Comparison of ENCODE assay signal across 8 mouse cellular contexts in the genomic region with DNA sequence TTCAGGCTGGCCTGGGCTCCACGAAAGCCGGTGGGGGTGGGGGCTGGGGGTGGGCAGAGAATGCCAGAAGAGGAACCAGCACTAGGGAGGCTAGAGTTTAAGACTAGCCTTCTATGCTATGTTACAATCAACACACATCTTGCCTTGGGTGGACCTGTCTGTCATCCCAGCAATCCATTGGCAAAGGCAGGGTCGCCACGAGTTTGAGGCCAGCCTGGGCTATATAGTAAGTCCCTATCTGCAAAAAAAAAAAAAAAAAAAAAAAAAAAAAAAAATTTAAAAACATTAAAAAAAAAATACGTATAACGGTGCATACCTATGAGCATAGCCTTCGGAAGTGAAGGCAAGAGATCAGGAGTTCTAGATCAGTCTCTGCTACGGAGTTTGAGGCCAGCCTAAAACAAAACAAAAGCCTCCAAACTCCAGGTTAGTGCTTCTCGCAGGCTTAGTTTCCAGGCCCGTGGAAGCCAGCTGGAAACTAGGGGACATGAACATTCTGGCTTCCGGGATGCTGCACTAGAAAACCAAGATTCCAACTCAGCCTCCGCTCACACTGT. TPM values are rescaled to one million over a fixed set of nuclear protein-coding genes. Genes with fewer than 3 reads are reported as not detected.
DNase-seq lines count a peak whose midpoint lies in the region; ATAC-seq lines count a peak whose summit lies in the region.

No protein-coding gene starts in this region.

- peak overlapping the region; percentile 96 for H3K4me2 ChIP-seq in liver, embryonic 11.5 days

- H3K9ac ChIP-seq in liver, embryonic 11.5 days (ENCODE audit: low read depth, low read length) = peak overlapping the region; percentile 88

- H3K9me3 ChIP-seq in liver, embryonic 11.5 days (ENCODE audit: control insufficient read depth, low read length) = no peaks in the 10 kb centered on the region

- peak overlapping the region; percentile 98 for H3K27ac ChIP-seq in liver, embryonic 11.5 days (ENCODE audit: low read depth, low read length)

- peaks cover 15% of the 10 kb centered on the region for H3K36me3 ChIP-seq in liver, embryonic 11.5 days (ENCODE audit: control insufficient read depth, insufficient read depth, low read length)

- no peaks in the 10 kb centered on the region for H3K27me3 ChIP-seq in liver, embryonic 11.5 days (replicated peaks; ENCODE audit: control insufficient read depth, insufficient read depth, low read length)

- peak; percentile 5 for ATAC-seq in erythroid progenitor cell, adult 5-6 weeks (replicated peaks; ENCODE audit: low FRiP score, poor library complexity, severe bottlenecking)
- ATAC-seq in liver, embryonic 11.5 days (replicated peaks; ENCODE audit: low FRiP score) = no peak; the same call in 1 of the 2 replicates

- peak overlapping the region; percentile 84 for H3K4me3 ChIP-seq in liver, embryonic 11.5 days (ENCODE audit: low read depth, low read length)

- peak; percentile 18 for DNase-seq in embryo, embryonic 11 days
- no peak for DNase-seq in embryo, embryonic 10.5 days (ENCODE audit: low spot score)
- peak; percentile 42 for DNase-seq in 3T3-L1 (ENCODE audit: low read depth, low spot score)
- no peak for DNase-seq in liver, embryonic 11.5 days (ENCODE audit: low spot score)
- no peak for DNase-seq in layer of hippocampus, adult 8-10 months (ENCODE audit: low spot score in 2 of 2)
- no peak for DNase-seq in gastrocnemius, postnatal 10 days
- no peak for DNase-seq in gastrocnemius, postnatal 25 days

- WGBS in liver, embryonic 11.5 days = 13% methylated on average over 12 of the region's 12 CpGs

- peaks cover 24% of the 10 kb centered on the region for H3K4me1 ChIP-seq in liver, embryonic 11.5 days (replicated peaks; ENCODE audit: control insufficient read depth, insufficient read depth, low read length)

RNA-seq across cellular contexts. Expression of gene Tssk6, which starts 1.0 kb away (rescaled TPM):
- total RNA-seq in erythroid progenitor cell, adult 5-6 weeks (2015; ENCODE audit: low replicate concordance) = not detected in 2 replicates
- not detected in 2 replicates for total RNA-seq in erythroid progenitor cell, adult 5-6 weeks (2017; ENCODE audit: low replicate concordance)
- 4.5 and 5.2 TPM in 2 replicates for polyA plus RNA-seq in liver, embryonic 11.5 days (2014; fragmentation: Nextera tagmentation; extraction: Ambion mirVana)
- total RNA-seq in layer of hippocampus, adult 8-10 months (2022) = under 1 TPM in 2 of 4 experiments, not detected in 2; 0.41 to 0.47 TPM
- under 1 TPM in 1 of 2 experiments, not detected in 1; 0.38 TPM for total RNA-seq in gastrocnemius, postnatal 10 days (2021)
- total RNA-seq in gastrocnemius, postnatal 25 days (2021) = not detected

RNA-seq across cellular contexts. Expression of gene Ndufa13, which starts 1.4 kb away (rescaled TPM):
- total RNA-seq in erythroid progenitor cell, adult 5-6 weeks (2015; ENCODE audit: low replicate concordance) = 20.5 and 29.6 TPM in 2 replicates
- total RNA-seq in erythroid progenitor cell, adult 5-6 weeks (2017; ENCODE audit: low replicate concordance) = 29.0 and 40.8 TPM in 2 replicates
- polyA plus RNA-seq in liver, embryonic 11.5 days (2014; fragmentation: Nextera tagmentation; extraction: Ambion mirVana) = 145 and 159 TPM in 2 replicates
- 100 to 1,000 TPM in 3 of 4 experiments, 10 to 100 TPM in 1; 95.2 to 148 (median 127) TPM for total RNA-seq in layer of hippocampus, adult 8-10 months (2022)
- total RNA-seq in gastrocnemius, postnatal 10 days (2021) = 100 to 1,000 TPM; 236 to 268 TPM
- total RNA-seq in gastrocnemius, postnatal 25 days (2021) = 100 to 1,000 TPM; 338 to 343 TPM

RNA-seq across cellular contexts. Expression of gene Yjefn3, which starts 1.5 kb away (rescaled TPM):
- total RNA-seq in erythroid progenitor cell, adult 5-6 weeks (2015; ENCODE audit: low replicate concordance) = not detected in 2 replicates
- total RNA-seq in erythroid progenitor cell, adult 5-6 weeks (2017; ENCODE audit: low replicate concordance) = not detected in 2 replicates
- polyA plus RNA-seq in liver, embryonic 11.5 days (2014; fragmentation: Nextera tagmentation; extraction: Ambion mirVana) = 1.7 and 1.9 TPM in 2 replicates
- total RNA-seq in layer of hippocampus, adult 8-10 months (2022) = 10 to 100 TPM; 19.1 to 43.7 (median 32.3) TPM
- total RNA-seq in gastrocnemius, postnatal 10 days (2021) = 1 to 10 TPM; 9.0 to 9.5 TPM
- total RNA-seq in gastrocnemius, postnatal 25 days (2021) = 1 to 10 TPM; 5.6 to 6.9 TPM

RNA-seq across cellular contexts. Expression of gene Cilp2, which starts 13.5 kb away (rescaled TPM):
- total RNA-seq in erythroid progenitor cell, adult 5-6 weeks (2015; ENCODE audit: low replicate concordance) = not detected in 2 replicates
- total RNA-seq in erythroid progenitor cell, adult 5-6 weeks (2017; ENCODE audit: low replicate concordance) = not detected in 2 replicates
- 0.48 and 0.56 TPM in 2 replicates for polyA plus RNA-seq in liver, embryonic 11.5 days (2014; fragmentation: Nextera tagmentation; extraction: Ambion mirVana)
- under 1 TPM; 0.57 to 0.62 (median 0.59) TPM for total RNA-seq in layer of hippocampus, adult 8-10 months (2022)
- total RNA-seq in gastrocnemius, postnatal 10 days (2021) = 10 to 100 TPM; 25.3 to 28.4 TPM
- 10 to 100 TPM in 1 of 2 experiments, 1 to 10 TPM in 1; 4.0 to 13.6 TPM for total RNA-seq in gastrocnemius, postnatal 25 days (2021)

Comparison
In these comparisons a context has a peak if more than half of its experiments do, and no peak if none do; other contexts are left out.
1. DNase-seq: peak in embryo, embryonic 11 days (single experiment) and 3T3-L1 (single experiment); none in embryo, embryonic 10.5 days (single experiment), liver, embryonic 11.5 days (single experiment), layer of hippocampus, adult 8-10 months (0 of 2), gastrocnemius, postnatal 10 days (single experiment) and gastrocnemius, postnatal 25 days (single experiment).
2. RNA of gene Yjefn3, which starts 1.5 kb away (total RNA-seq): 19.1 to 43.7 TPM in layer of hippocampus, adult 8-10 months, 9.0 to 9.5 TPM in gastrocnemius, postnatal 10 days and 5.6 to 6.9 TPM in gastrocnemius, postnatal 25 days; not detected in erythroid progenitor cell, adult 5-6 weeks; every median in the first group is over 4 times any median in the second.